Mouse (Mus musculus) intestine, embryonic 14.5 days (tissue): ENCODE results near the gene Parp1. TPM values are rescaled to one million over a fixed set of nuclear protein-coding genes. Genes with fewer than 3 reads are reported as not detected.

Experiments
- ATAC-seq: fragments of 200-750 bp; cut with Nextera tagmentation; replicated peaks from 2 replicates; pipeline ENCODE4 v1.8.0; 2017; ENCODE audit warnings: low read depth, moderate number of reproducible peaks, moderate TSS enrichment, moderate library complexity; ENCODE audit not compliant: low FRiP score, low TSS enrichment
- DNase-seq: peaks from one replicate; pipeline ENCODE4 v3.0.0-alpha.2; 2018; ENCODE audit warnings: low spot score
- H3K27ac ChIP-seq: fragments of 300-500 bp; sonication (generic); 2 replicates; pipeline ENCODE4 v1.5.1; 2014; ENCODE audit warnings: low read depth, mild to moderate bottlenecking, control low read depth
- H3K27me3 ChIP-seq: fragments of 300-500 bp; sonication (generic); replicated peaks from 2 replicates; pipeline ENCODE4 v1.6.1; 2014; ENCODE audit warnings: low read length, control low read depth; ENCODE audit not compliant: control insufficient read depth, insufficient read depth
- H3K36me3 ChIP-seq: fragments of 300-500 bp; sonication (generic); 2 replicates; pipeline ENCODE4 v1.6.1; 2014; ENCODE audit warnings: low read length, control low read depth; ENCODE audit not compliant: control insufficient read depth, insufficient read depth
- H3K4me1 ChIP-seq: fragments of 300-500 bp; sonication (generic); replicated peaks from 2 replicates; pipeline ENCODE4 v1.6.1; 2014; ENCODE audit warnings: low read length, control low read depth, mixed read lengths; ENCODE audit not compliant: control insufficient read depth, insufficient read depth
- H3K4me2 ChIP-seq: fragments of 300-500 bp; sonication (generic); 2 replicates; pipeline ENCODE4 v1.6.1; 2014; ENCODE audit warnings: low read length
- H3K4me3 ChIP-seq: fragments of 300-500 bp; sonication (generic); 2 replicates; pipeline ENCODE4 v1.5.1; 2014; ENCODE audit warnings: low read depth, low read length, control low read depth, mixed read lengths
- H3K9ac ChIP-seq: fragments of 300-500 bp; sonication (generic); 2 replicates; pipeline ENCODE4 v1.6.1; 2014; ENCODE audit warnings: mild to moderate bottlenecking, low read length
- H3K9me3 ChIP-seq: fragments of 300-500 bp; sonication (generic); 2 replicates; pipeline ENCODE4 v1.6.1; 2016; ENCODE audit warnings: low read length, control low read depth; ENCODE audit not compliant: control insufficient read depth
- WGBS: fragments of 180-500 bp; shearing (Covaris S2); extraction: QIAGEN DNeasy Blood & Tissue Kit; methylation state at CpG from one replicate; pipeline ENCODE4 v1.1.7; 2014; 5-methylcytosine and 5-hydroxymethylcytosine counted together
- polyA plus RNA-seq: library from polyadenylated mRNA; unstranded; fragments of >200 nt; fragmentation: Nextera tagmentation; extraction: Ambion mirVana; gene quantifications from 2 replicates; pipeline ENCODE4 v1.2.1, GENCODE M21; 2014

The Parp1 gene
- polyA plus RNA-seq, 1 experiment from 2014 or later = 139 TPM

GRCm38 (mm10) chr1:180549539-180550308 lies 19.0 kb upstream of the Parp1 start:
- no peak for DNase-seq
- Histone ChIP-seq H3K4me3 (no peak overlapping the region), H3K9me3 (no peaks in the 10 kb centered on the region), H3K27me3 (no peaks in the 10 kb centered on the region), H3K36me3 (no peaks in the 10 kb centered on the region), H3K27ac (no peak overlapping the region), H3K4me1 (peaks cover 10% of the 10 kb centered on the region), H3K9ac (no peak overlapping the region), H3K4me2 (no peak overlapping the region)
- no peak for ATAC-seq
- 75% methylated on average over 7 of the region's 7 CpGs for WGBS

- H3K9ac ChIP-seq = no peak overlapping the region
- ATAC-seq (no peak), DNase-seq (peak; percentile 59)
- H3K36me3 ChIP-seq = no peaks in the 10 kb centered on the region
- no peak overlapping the region for H3K4me2 ChIP-seq
- H3K27me3 ChIP-seq = no peaks in the 10 kb centered on the region
- H3K4me1 ChIP-seq = peaks cover 10% of the 10 kb centered on the region
- no peak overlapping the region for H3K27ac ChIP-seq
- no peaks in the 10 kb centered on the region for H3K9me3 ChIP-seq
- H3K4me3 ChIP-seq = no peak overlapping the region
- 15% methylated on average over 5 of the region's 5 CpGs for WGBS
Measured at GRCm38 (mm10) chr1:180550770-180551169, 18.0 kb upstream of the Parp1 start.

- H3K9ac ChIP-seq = no peak overlapping the region
- no peak for ATAC-seq
- no peak overlapping the region for H3K4me3 ChIP-seq
- WGBS = 81% methylated on average over 5 of the region's 5 CpGs
- no peaks in the 10 kb centered on the region for H3K27me3 ChIP-seq
- DNase-seq = no peak
- 0 out of 2 replicates have a peak, but pooled peaks cover 4% of the 10 kb centered on the region for H3K4me1 ChIP-seq
- H3K27ac ChIP-seq = no peak overlapping the region
- H3K9me3 ChIP-seq = no peaks in the 10 kb centered on the region
- no peaks in the 10 kb centered on the region for H3K36me3 ChIP-seq
- H3K4me2 ChIP-seq = no peak overlapping the region
Measured at GRCm38 (mm10) chr1:180556899-180557298, 11.8 kb upstream of the Parp1 start.

GRCm38 (mm10) chr1:180559454-180559853 lies 9.3 kb upstream of the Parp1 start:
- H3K27me3 ChIP-seq = no peaks in the 10 kb centered on the region
- no peak overlapping the region for H3K4me3 ChIP-seq
- H3K9ac ChIP-seq = no peak overlapping the region
- H3K9me3 ChIP-seq = no peaks in the 10 kb centered on the region
- no peaks in the 10 kb centered on the region for H3K36me3 ChIP-seq
- DNase-seq (no peak), ATAC-seq (no peak)
- no peak overlapping the region for H3K27ac ChIP-seq
- 0 out of 2 replicates have a peak, but pooled peaks cover 4% of the 10 kb centered on the region for H3K4me1 ChIP-seq
- no peak overlapping the region for H3K4me2 ChIP-seq
- WGBS = 74% methylated on average over 8 of the region's 8 CpGs

GRCm38 (mm10) chr1:180561187-180561586 lies 7.5 kb upstream of the Parp1 start:
- ATAC-seq = no peak
- 16% methylated on average over 3 of the region's 3 CpGs for WGBS
- no peak for DNase-seq

GRCm38 (mm10) chr1:180564885-180565284 lies 3.8 kb upstream of the Parp1 start:
- Histone ChIP-seq H3K9ac (no peak overlapping the region), H3K36me3 (no peaks in the 10 kb centered on the region), H3K4me1 (peaks cover 9% of the 10 kb centered on the region), H3K27ac (no peak overlapping the region), H3K9me3 (no peaks in the 10 kb centered on the region), H3K4me2 (no peak overlapping the region), H3K27me3 (no peaks in the 10 kb centered on the region), H3K4me3 (no peak overlapping the region)
- ATAC-seq (no peak), DNase-seq (no peak)
- WGBS = 81% methylated on average over 5 of the region's 5 CpGs

More at GRCm38 (mm10) chr1:180561187-180561586, 7.5 kb upstream of the Parp1 start:
- H3K4me1 ChIP-seq = 0 out of 2 replicates have a peak, but pooled peaks cover 4% of the 10 kb centered on the region
- no peaks in the 10 kb centered on the region for H3K9me3 ChIP-seq
- H3K27me3 ChIP-seq = no peaks in the 10 kb centered on the region
- no peak overlapping the region for H3K9ac ChIP-seq
- no peaks in the 10 kb centered on the region for H3K36me3 ChIP-seq
- H3K27ac ChIP-seq = no peak overlapping the region
- H3K4me3 ChIP-seq = no peak overlapping the region
- no peak overlapping the region for H3K4me2 ChIP-seq

GRCm38 (mm10) chr1:180567761-180568160 lies 963 bp upstream of the Parp1 start:
- H3K4me3 ChIP-seq = no peak overlapping the region
- no peaks in the 10 kb centered on the region for H3K27me3 ChIP-seq
- no peaks in the 10 kb centered on the region for H3K36me3 ChIP-seq
- DNase-seq (no peak), ATAC-seq (no peak)
- peaks cover 20% of the 10 kb centered on the region for H3K4me1 ChIP-seq
- H3K27ac ChIP-seq = peak overlapping the region; percentile 94; the same call in 1 of the 2 replicates
- WGBS = 79% methylated on average over 4 of the region's 4 CpGs
- no peaks in the 10 kb centered on the region for H3K9me3 ChIP-seq
- no peak overlapping the region for H3K9ac ChIP-seq
- no peak overlapping the region for H3K4me2 ChIP-seq

GRCm38 (mm10) chr1:180568248-180568647 lies 476 bp upstream of the Parp1 start:
- ATAC-seq (peak; percentile 28; the same call in 1 of the 2 replicates), DNase-seq (no peak)
- Histone ChIP-seq H3K27me3 (no peaks in the 10 kb centered on the region), H3K36me3 (0 out of 2 replicates have a peak, but pooled peaks cover 3% of the 10 kb centered on the region), H3K4me3 (peak overlapping the region; percentile 83), H3K9me3 (no peaks in the 10 kb centered on the region), H3K27ac (peak overlapping the region; percentile 94), H3K4me1 (peaks cover 20% of the 10 kb centered on the region), H3K9ac (peak overlapping the region; percentile 83), H3K4me2 (peak overlapping the region; percentile 74)
- WGBS = 33% methylated on average over 7 of the region's 7 CpGs

GRCm38 (mm10) chr1:180569453-180569852 lies 729 bp downstream of the Parp1 start:
- peak overlapping the region; percentile 74 for H3K4me2 ChIP-seq
- H3K9me3 ChIP-seq = no peaks in the 10 kb centered on the region
- H3K27me3 ChIP-seq = no peaks in the 10 kb centered on the region
- ATAC-seq = no peak
- peak overlapping the region; percentile 83 for H3K9ac ChIP-seq
- DNase-seq = no peak
- peak overlapping the region; percentile 83 for H3K4me3 ChIP-seq
- under 1% methylated on average over 17 of the region's 17 CpGs for WGBS
- peaks cover 20% of the 10 kb centered on the region for H3K4me1 ChIP-seq
- H3K27ac ChIP-seq = peak overlapping the region; percentile 94
- H3K36me3 ChIP-seq = peaks cover 11% of the 10 kb centered on the region
